Mouse (Mus musculus) Patski (cell line): Measurements from ENCODE around the gene Sox21. TPM values are rescaled to one million over a fixed set of nuclear protein-coding genes. Genes with fewer than 3 reads are reported as not detected.

Experiments used
- ATAC-seq: fragments of 100-300 bp; one replicate; pipeline ENCODE4 v1.8.0; 2021
- CTCF ChIA-PET: fragments of 350-600 bp; sonication (Branson Sonifier 250); formaldehyde crosslinking; loops from one replicate; lab custom pipeline; 2022; ENCODE audit warnings: inconsistent platforms; lab: Charles Lee
- POLR2A ChIA-PET: fragments of 350-600 bp; sonication (Branson Sonifier 250); formaldehyde crosslinking; loops from one replicate; lab custom pipeline; 2022; ENCODE audit warnings: antibody characterized with exemption, inconsistent platforms; lab: Charles Lee
- DNase-seq: peaks from one replicate; pipeline ENCODE4 v3.0.0-alpha.2; 2011; ENCODE audit warnings: low read depth, low spot score
- H3K27me3 ChIP-seq: fragments of 371-371 bp; one replicate; pipeline ENCODE4 v1.5.1; 2021
- CTCF ChIP-seq: fragments of 100-300 bp; IDR thresholded peaks from one replicate; pipeline ENCODE4 v1.5.1; 2021
- in situ Hi-C: fragments of 300-500 bp; cut with MboI; formaldehyde crosslinking; loops from 3 replicates; pipeline ENCODE4 v1.11.1; 2018; ENCODE audit warnings: low pct_unique_long_range_greater_than_20kb, mixed read lengths
- polyA plus RNA-seq: library from polyadenylated mRNA; unstranded; gene quantifications from one replicate; pipeline ENCODE4 v1.2.3, GENCODE M21; 2021

Gene Sox21
- polyA plus RNA-seq, 1 experiment from 2014 or later: 0.01 TPM

DNA sequence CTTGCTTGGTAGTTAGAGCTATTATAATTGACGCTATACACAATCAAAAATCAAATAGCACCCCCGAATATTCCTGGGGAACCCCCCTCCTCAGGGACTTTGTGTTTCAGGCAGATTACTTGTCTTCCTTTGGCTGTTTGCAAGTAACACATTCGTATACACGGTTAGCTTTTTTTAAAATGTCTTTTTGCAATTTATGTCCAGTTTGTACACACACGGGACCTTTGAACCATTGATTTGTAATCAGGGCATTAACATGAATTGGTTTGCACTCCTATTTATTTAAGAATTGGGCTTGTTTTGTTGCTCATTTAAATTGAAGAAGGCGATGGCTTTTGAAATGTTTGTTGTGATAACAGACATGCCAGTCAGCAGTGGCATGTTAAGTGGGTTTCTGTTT lies 956 bp upstream of the Sox21 start:
- peaks cover 45% of the 10 kb centered on the region for H3K27me3 ChIP-seq
- TF ChIP-seq CTCF: no peak
- in situ Hi-C loops: no loop called here
- POLR2A ChIA-PET: no interaction called here
- ATAC-seq (no peak), DNase-seq (no peak)
- CTCF ChIA-PET: no interaction called here

DNA sequence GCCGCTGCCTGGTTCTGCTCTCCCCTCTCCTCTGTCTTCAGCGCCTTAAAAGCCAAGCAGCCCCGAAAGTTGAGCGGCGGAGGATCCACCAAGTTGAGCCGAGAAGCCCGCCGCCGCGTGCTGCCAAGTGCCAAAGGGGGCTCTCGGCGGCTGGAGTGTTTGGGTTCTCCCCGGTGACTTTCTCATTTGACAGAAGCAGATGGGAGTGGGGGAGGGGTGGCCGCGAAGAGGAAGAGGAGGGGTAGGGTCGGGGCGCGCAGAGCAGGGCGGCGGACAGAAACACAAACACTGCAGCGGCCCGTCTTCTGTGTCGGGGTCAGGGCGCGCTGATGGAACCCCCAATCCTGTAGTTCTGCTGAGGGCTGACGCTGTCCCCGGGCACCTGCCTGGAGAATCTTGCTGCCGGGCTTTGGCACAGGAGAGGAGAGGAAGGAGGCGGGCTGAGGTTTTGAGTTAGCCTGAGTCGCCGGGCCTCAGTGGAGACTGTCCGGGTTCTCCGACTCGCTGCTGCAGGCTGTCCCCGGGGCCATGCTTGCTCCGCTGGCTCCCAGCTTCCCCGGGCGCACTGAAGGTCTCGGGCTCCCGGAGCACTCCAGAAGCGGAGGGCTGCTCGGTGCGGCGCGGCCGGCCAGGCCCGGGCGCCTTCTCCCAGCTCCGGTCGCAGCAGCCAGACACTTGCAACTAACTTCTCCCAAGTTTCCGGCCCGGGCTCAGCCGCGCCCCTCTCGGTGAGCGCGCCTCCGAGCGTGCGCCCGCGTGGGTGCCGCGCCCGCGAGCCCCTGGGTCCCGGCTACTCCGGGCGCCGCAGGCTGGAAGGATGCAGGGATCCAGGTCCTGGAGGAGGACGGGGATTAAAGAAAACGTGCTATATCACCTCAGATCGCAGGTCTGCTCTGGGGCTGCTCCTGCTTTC lies 601 bp downstream of the Sox21 start:
- ChIA-PET CTCF (no interaction called here), POLR2A (no interaction called here)
- DNase-seq (no peak), ATAC-seq (peak; percentile 51)
- TF ChIP-seq CTCF: no peak
- in situ Hi-C loops: no loop called here
- H3K27me3 ChIP-seq: peaks cover 60% of the 10 kb centered on the region

DNA sequence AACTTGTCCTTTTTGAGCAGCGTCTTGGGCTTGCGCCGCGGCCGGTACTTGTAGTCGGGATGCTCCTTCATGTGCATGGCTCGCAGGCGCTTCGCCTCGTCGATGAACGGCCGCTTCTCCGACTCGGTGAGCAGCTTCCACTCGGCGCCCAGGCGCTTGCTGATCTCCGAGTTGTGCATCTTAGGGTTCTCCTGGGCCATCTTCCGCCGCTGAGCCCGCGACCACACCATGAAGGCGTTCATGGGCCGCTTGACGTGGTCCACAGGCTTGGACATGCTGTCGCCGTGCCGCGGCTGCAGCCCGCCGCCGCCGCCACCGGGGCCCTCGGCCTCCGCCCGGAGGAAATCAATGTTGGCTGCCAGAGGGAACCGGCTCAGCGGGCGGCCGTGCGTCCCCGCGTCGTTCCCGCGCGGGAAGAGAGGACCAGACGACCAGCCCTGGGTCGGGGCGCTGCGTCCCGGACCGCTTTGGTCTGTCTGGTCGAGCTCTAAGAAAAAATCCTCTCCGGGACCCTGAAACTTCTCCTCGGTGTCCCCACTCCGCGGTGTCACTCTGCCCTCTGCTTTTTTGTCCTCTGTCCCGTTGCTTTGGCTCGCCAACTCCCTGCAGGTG lies 1.4 kb downstream of the Sox21 start:
- H3K27me3 ChIP-seq: peaks cover 62% of the 10 kb centered on the region
- CTCF ChIA-PET: no interaction called here
- POLR2A ChIA-PET: no interaction called here
- in situ Hi-C loops: no loop called here
- no peak for TF ChIP-seq CTCF
- ATAC-seq: no peak
- no peak for DNase-seq

DNA sequence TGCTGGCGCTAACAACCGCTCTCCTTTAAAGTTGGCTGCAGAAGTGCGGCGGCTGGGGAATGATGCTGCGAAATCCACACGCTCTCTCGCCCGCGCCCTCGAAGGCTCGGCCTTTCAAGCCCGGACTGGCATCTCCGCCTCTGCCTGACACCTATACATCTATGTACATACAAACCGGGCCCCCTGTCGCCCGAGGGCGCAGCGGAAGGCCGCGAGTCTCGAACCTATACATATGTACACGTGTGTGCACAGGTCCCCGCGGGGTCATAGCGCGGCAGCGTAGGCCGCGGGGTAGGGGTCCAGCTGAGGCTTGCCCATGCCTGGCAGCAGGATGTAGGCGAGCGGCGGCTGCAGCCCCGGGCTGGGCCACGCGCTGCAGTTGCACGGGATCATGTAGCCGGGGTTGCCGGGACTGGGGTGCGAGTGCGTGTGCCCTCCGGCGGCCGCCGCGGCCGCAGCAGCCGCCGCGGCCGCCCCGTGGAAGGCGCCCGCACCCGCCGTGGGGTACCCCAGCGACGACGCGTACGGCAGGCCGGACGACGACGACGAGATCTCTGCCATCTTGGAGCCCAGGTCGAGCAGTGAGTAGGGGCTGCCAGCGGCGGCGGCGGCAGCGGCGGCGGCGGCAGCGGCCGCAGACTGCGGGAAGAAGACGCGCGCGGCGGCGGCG lies 2.2 kb downstream of the Sox21 start:
- DNase-seq (no peak), ATAC-seq (no peak)
- H3K27me3 ChIP-seq: peaks cover 62% of the 10 kb centered on the region
- ChIA-PET POLR2A (no interaction called here), CTCF (no interaction called here)
- no peak for TF ChIP-seq CTCF
- in situ Hi-C loops: no loop called here

DNA sequence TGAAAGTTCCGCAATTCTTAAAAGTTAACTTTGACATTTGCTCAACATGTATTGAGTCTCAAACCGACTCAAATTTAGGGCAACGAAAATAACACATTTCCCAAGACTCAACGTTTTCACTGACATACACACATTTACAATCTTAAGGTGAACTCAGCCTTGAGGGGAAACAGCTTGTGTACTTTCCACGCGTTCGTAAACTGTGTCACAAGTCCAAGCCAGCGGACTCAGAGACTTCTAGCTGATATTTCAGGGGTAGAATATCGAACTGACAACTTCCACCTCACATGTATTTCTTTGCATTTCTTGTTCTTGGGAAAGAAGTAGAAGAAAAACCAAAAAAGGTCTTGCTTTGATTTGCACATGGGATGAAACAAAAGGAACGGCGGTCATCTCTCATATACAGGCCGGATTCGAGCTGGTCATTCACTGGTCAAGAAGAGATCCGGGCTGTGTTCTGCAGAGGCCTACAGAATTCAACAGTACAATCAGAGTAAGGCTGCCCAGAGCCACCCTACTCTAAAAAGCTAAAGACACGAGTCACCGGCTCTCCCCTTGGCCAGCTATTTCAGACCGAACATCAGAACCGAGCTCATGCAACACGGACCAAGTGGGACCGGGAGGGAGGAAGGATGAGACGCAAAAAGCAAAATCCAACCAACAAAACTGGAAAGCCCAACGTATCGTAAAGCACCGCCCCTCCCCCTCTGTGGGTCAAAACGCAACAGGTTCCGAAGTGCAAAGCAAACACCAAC lies 2.9 kb downstream of the Sox21 start:
- ATAC-seq: no peak
- in situ Hi-C loops: no loop called here
- no peak for DNase-seq
- CTCF ChIA-PET: no interaction called here
- POLR2A ChIA-PET: interaction anchor here (0.8 kb wide), 1 partner anchor 69 kb away, joined by 3 read pairs; no protein-coding TSS in a partner anchor
- TF ChIP-seq CTCF: no peak
- peaks cover 62% of the 10 kb centered on the region for H3K27me3 ChIP-seq

DNA sequence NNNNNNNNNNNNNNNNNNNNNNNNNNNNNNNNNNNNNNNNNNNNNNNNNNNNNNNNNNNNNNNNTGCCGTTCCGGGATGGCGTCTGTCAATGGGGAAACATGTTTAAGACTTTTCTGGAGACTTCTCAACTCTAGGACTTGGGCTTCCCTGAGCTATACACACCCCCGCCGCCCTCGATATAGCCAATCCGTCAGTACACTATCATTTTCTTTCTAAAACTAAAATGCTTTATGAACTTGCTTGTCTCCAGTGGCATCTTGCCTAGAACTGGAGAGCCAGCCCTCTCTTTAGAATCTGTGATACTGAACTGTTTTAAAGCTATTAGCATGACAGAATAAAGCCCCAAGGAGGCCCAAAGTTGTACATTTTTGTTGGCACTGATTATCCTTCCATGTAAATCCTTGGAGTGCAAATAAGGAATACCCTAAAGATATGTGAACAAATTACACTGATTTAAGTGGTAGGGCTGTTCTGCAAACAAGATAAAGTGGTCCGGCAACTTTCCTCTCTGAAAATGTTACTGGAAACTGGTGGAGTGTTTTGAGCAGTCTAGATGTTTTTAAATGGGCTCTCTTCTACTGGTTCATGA lies 4.4 kb downstream of the Sox21 start:
- ChIA-PET POLR2A (no interaction called here), CTCF (no interaction called here)
- no peak for DNase-seq

DNA sequence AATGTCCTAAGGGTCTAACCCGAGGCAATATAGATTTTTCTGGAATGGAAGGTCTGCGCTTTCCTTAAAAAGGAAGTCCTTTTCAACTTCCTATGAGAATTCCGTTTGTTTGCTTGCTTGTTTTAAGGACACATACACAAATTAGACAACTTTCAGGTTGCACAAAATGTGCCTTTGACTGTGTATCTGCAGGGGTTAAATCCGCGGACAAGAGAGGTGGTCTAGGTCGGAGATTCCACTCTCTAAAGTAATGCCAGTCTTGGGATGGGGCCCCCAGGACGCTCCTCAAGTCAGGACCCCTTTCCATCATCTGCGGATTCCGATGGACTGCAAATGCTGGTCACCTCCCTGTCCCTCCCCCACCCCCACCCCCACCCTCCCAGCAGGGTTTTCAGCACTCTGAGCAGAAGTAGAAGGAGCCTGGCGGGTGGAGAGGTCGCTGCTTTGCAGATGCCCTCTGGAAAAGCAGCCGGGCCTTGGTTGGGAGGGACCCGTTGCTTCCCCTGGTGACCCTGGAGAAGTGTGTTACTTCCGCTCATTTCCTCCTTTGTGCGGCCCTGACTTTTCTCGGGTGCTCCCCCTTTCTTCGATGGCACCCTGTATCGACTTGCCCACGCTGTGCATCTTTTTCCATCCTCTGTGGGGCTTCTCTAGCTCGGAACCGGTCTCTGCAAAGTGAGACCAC lies 10.2 kb downstream of the Sox21 start:
- ATAC-seq: no peak
- H3K27me3 ChIP-seq: peaks cover 50% of the 10 kb centered on the region
- DNase-seq: no peak

More for the DNA sequence above, 4.4 kb downstream of the Sox21 start:
- no peak for TF ChIP-seq CTCF
- peaks cover 53% of the 10 kb centered on the region for H3K27me3 ChIP-seq
- in situ Hi-C loops: no loop called here
- no peak for ATAC-seq

DNA sequence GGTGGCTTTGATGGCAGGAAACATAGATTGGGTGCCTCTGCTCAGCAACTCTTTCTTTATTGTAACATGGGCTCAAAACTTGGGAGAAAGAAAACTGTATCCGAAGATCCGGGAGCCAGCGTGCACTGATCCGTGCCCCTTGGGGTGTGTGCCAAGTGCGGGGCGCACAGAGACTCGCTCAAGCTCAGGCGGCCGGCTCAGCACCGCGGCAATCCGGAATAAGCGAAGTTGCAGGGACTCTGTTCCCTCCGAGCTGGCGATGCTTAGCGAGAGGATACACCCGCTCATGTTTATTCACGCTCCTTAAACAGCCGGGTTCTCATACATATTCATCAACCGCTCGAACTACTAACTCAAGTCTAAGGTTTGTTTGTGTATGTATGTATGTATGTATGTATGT lies 10.9 kb downstream of the Sox21 start:
- CTCF ChIA-PET: no interaction called here
- TF ChIP-seq CTCF: no peak
- in situ Hi-C loops: no loop called here
- POLR2A ChIA-PET: no interaction called here
- DNase-seq (no peak), ATAC-seq (no peak)
- peaks cover 44% of the 10 kb centered on the region for H3K27me3 ChIP-seq

More for the DNA sequence above, 10.2 kb downstream of the Sox21 start:
- in situ Hi-C loops: no loop called here
- CTCF ChIA-PET: no interaction called here
- POLR2A ChIA-PET: no interaction called here
- TF ChIP-seq CTCF: no peak

DNA sequence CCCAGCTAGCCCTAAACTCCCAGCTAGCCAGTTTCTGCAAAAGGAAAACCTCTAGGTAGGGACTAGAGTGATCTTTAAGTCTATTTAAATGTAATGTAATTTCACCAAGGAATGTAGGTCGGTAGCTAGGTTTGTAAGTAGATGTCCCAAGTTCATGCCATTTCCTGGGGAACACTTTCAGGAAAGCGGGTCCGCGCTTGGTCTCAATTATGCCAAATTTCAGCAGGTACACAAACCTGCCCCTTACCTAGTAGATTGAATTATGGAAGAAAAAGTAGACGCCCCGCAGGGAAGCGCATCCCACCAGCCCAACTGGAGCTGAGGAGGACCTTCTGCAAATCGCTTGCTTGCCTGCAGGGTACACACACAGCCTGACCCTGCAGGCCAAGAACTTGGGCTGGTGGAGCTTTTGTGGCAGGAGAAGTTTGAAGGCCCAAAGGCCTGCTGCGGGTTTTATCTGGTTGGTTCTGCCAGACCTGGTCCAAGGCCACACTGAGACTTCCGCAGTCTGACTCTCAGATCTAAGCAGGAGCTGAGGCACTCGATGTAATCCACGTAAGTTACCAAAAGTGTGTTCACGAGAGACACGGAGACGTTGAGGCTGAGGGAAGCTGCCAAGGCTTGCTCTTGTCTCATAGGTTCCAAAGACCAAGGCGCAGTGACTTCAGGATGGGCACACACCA lies 11.6 kb downstream of the Sox21 start:
- ChIA-PET CTCF (no interaction called here), POLR2A (no interaction called here)
- ATAC-seq (no peak), DNase-seq (no peak)
- H3K27me3 ChIP-seq: peaks cover 38% of the 10 kb centered on the region
- TF ChIP-seq CTCF: no peak
- in situ Hi-C loops: no loop called here
